Mouse (Mus musculus) midbrain, embryonic 15.5 days (tissue): Measurements from ENCODE around the gene Rbfox3. TPM values are rescaled to one million over a fixed set of nuclear protein-coding genes. Genes with fewer than 3 reads are reported as not detected.
"Not testable (repeated sequence)": the region's sequence is repeated elsewhere in the genome, so short reads cannot be mapped to it uniquely, and the experiment has no call there.

Experiments
- ATAC-seq: fragments of 200-750 bp; cut with Nextera tagmentation; replicated peaks from 2 replicates; pipeline ENCODE4 v1.8.0; 2017; ENCODE audit warnings: moderate TSS enrichment
- H3K27ac ChIP-seq: fragments of 300-500 bp; sonication (generic); 2 replicates; pipeline ENCODE4 v1.5.1; 2015; ENCODE audit warnings: mild to moderate bottlenecking, inconsistent platforms
- H3K27me3 ChIP-seq: fragments of 300-500 bp; sonication (generic); replicated peaks from 2 replicates; pipeline ENCODE4 v1.6.1; 2015; ENCODE audit warnings: inconsistent platforms
- H3K36me3 ChIP-seq: fragments of 300-500 bp; sonication (generic); replicated peaks from 2 replicates; pipeline ENCODE4 v1.6.1; 2015; ENCODE audit warnings: inconsistent platforms
- H3K4me1 ChIP-seq: fragments of 300-500 bp; sonication (generic); 2 replicates; pipeline ENCODE4 v1.6.1; 2015; ENCODE audit warnings: inconsistent platforms
- H3K4me2 ChIP-seq: fragments of 300-500 bp; sonication (generic); 2 replicates; pipeline ENCODE4 v1.6.1; 2015; ENCODE audit warnings: inconsistent platforms, mild to moderate bottlenecking, moderate library complexity
- H3K4me3 ChIP-seq: fragments of 300-500 bp; sonication (generic); 2 replicates; pipeline ENCODE4 v1.5.1; 2015; ENCODE audit warnings: mild to moderate bottlenecking, inconsistent platforms
- H3K9ac ChIP-seq: fragments of 300-500 bp; sonication (generic); 2 replicates; pipeline ENCODE4 v1.6.1; 2015; ENCODE audit warnings: mild to moderate bottlenecking, inconsistent platforms
- H3K9me3 ChIP-seq: fragments of 300-500 bp; sonication (generic); 2 replicates; pipeline ENCODE4 v1.6.1; 2016; ENCODE audit warnings: inconsistent platforms
- WGBS: fragments of 180-500 bp; shearing (Covaris S2); methylation state at CpG from one replicate; pipeline ENCODE4 v1.1.7; 2015; ENCODE audit warnings: mixed read lengths; 5-methylcytosine and 5-hydroxymethylcytosine counted together
- polyA plus RNA-seq: library from polyadenylated mRNA; unstranded; fragments of >200 nt; fragmentation: Nextera tagmentation; extraction: Ambion mirVana; gene quantifications from 2 replicates; pipeline ENCODE4 v1.2.1, GENCODE M21; 2015

Rbfox3 gene
- polyA plus RNA-seq, 1 experiment from 2014 or later = 54.2 TPM

DNA sequence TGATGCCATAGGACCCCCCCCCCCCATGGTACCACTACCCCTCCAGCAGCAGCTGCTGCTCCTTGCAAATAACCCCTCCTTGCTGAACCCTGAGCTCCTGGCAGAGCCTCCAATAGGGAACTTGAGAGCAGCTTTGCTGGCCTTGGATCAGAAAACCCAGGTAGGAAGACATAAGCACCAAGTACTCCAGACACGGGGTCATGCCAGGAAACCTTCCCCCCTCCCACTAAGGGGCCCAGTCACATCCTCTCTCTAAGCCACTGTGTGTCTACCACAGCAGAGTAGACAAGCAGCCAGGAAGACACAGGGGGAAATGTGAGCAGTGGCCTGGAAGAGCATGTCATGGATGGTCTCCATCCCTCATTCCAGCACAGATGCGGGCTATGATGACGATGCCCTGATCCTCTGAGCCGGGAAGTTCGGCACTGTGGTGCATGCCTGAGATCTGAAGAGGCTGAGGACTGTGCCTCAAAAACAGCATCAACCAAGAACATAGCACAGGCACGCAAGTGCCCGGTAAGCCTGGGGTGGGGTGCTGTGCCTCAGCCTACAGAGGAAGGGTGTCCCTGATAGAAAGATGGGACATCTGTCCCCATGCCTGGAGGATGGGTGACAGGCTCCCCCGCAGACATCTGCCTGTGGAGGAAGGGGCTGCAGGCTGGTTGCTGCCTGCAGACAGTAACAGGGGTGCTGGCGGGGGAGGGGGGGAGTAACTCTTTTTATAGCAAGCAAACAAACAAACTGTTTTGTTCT, 119.1 kb downstream of the Rbfox3 start:
- Histone ChIP-seq H3K4me2 (no peak overlapping the region), H3K4me3 (no peak overlapping the region), H3K4me1 (peaks cover 43% of the 10 kb centered on the region), H3K27ac (peak overlapping the region; percentile 93), H3K9me3 (no peaks in the 10 kb centered on the region), H3K9ac (no peak overlapping the region; the same call in 1 of the 2 replicates), H3K27me3 (no peaks in the 10 kb centered on the region), H3K36me3 (no peaks in the 10 kb centered on the region)
- ATAC-seq = no peak
- 58% methylated on average over 9 of the region's 9 CpGs for WGBS

DNA sequence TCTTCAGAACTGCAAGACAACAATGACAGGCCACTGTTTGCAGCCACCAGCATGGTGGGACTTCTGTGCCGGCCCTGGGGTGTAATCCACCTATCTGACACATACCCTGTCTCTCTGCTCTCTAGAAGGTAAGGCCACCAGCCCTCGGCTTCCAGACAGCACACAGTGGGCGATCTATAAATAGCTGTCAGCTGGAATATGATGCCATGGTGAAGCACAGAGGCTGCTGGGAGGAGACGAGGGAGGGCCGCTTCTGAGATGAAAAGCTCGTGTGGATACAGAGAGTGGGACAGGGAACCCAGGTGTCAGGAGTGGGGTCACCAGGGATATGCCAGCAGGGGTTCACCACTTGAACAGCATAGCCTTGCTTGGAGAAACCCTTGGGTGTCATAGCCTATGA, 120.0 kb downstream of the Rbfox3 start:
- 67% methylated on average over 6 of the region's 6 CpGs for WGBS
- Histone ChIP-seq H3K4me2 (no peak overlapping the region), H3K4me3 (no peak overlapping the region), H3K36me3 (no peaks in the 10 kb centered on the region), H3K9me3 (no peaks in the 10 kb centered on the region), H3K27me3 (no peaks in the 10 kb centered on the region), H3K27ac (peak overlapping the region; percentile 93), H3K9ac (no peak overlapping the region), H3K4me1 (peaks cover 43% of the 10 kb centered on the region)
- no peak for ATAC-seq

DNA sequence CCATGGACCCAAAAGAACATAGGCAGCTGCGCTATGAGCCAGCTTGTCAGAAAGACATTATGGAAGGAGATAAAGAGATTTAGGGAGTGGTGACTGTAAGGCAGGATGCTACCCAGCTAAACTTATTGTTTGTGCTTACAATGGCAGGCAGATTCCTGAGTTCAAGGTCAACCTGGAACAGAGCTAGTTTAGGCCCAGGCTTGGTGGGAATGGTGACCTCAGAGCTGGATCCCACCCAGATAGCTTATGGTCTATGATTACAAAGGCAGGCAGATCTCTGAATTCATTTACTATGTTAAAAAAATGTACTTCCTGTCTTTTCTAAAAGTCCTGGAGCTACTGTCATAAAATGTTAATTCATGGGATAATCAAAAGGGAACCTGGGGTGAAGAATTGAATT, 123.3 kb downstream of the Rbfox3 start:
- H3K27me3 ChIP-seq = no peaks in the 10 kb centered on the region

DNA sequence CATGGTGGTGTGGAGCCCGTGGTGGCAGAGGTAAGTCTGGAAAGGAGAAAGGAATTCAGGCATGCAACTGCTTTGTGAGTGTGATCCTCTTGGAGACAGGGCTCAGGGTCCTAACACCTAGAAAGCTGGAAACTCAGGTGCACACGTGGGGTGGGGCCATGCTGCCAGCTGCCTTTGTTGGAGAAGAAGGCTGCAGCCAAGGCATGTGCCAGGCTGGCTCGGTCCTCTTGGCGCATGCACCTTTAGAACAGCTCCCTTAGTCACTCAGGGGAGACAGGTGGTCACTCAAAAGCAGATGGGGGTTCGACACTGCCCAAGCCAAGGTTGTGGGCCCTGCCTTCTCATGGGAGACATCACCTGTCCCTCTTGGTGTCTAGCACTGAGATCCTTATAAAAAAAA, 128.7 kb downstream of the Rbfox3 start:
- ATAC-seq = no peak
- 90% methylated on average over 5 of the region's 5 CpGs for WGBS
- Histone ChIP-seq H3K27ac (no peak overlapping the region), H3K4me2 (no peak overlapping the region), H3K36me3 (no peaks in the 10 kb centered on the region), H3K4me1 (peaks cover 18% of the 10 kb centered on the region), H3K4me3 (no peak overlapping the region), H3K27me3 (no peaks in the 10 kb centered on the region), H3K9me3 (no peaks in the 10 kb centered on the region), H3K9ac (no peak overlapping the region)

More for the DNA sequence above, 123.3 kb downstream of the Rbfox3 start:
- H3K9me3 ChIP-seq = no peaks in the 10 kb centered on the region
- no peak overlapping the region for H3K9ac ChIP-seq
- H3K36me3 ChIP-seq = no peaks in the 10 kb centered on the region
- H3K4me2 ChIP-seq = no peak overlapping the region
- no peak overlapping the region for H3K4me3 ChIP-seq
- no peak for ATAC-seq
- WGBS = 98% methylated on average over 1 of the region's 1 CpGs
- H3K4me1 ChIP-seq = peaks cover 21% of the 10 kb centered on the region
- H3K27ac ChIP-seq = no peak overlapping the region

DNA sequence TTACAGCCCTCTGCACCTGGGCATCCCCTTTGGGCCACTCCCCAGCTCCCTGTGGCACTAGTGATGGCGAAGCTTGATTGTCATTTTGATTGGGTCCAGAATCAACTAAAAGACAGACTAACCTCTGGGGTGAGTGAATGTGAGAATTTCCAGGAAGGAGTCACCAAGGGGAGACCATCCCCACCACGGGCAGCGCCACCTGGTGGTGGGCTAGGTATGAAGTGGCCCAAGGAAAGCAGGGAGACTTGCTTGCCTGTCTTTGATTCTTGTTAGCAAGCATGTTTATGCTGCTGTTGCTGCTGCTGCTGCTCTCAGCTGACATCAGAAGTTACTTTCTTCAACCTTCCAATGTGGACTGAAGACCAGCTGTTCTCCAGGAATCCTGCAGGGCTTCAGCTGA, 135.6 kb downstream of the Rbfox3 start:
- H3K36me3 ChIP-seq = no peaks in the 10 kb centered on the region
- WGBS = 20% methylated on average over 3 of the region's 3 CpGs
- peak overlapping the region; percentile 57; the same call in 1 of the 2 replicates for H3K27ac ChIP-seq
- H3K4me2 ChIP-seq = no peak overlapping the region
- peaks cover 39% of the 10 kb centered on the region for H3K4me1 ChIP-seq
- H3K9me3 ChIP-seq = no peaks in the 10 kb centered on the region
- no peaks in the 10 kb centered on the region for H3K27me3 ChIP-seq
- no peak for ATAC-seq
- H3K9ac ChIP-seq = no peak overlapping the region
- H3K4me3 ChIP-seq = no peak overlapping the region

DNA sequence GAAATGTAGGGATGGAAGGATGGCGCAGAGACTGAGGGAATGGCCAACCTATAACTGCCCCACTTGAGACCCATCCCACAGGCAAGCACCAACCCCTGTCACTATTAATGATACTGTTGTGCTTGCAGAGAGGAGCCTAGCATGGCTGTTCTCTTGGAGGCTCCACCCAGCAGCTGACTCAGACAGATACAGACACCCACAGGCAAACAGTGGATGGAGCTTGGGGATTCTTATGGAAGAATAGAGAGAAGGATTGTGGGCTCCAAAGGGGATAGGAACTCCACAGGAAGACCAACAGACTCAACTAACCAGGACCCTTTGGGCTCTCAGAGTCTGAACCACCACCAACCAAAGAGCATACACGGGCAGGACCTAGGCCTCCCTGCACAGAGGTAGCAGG, 136.6 kb downstream of the Rbfox3 start:
- ATAC-seq, H3K4me3 ChIP-seq, H3K9ac ChIP-seq, H3K27me3 ChIP-seq, H3K9me3 ChIP-seq, H3K4me2 ChIP-seq, H3K36me3 ChIP-seq, H3K27ac ChIP-seq: not testable (repeated sequence)
- H3K4me1 ChIP-seq = peaks cover 39% of the 10 kb centered on the region
- 91% methylated on average over 2 of the region's 2 CpGs for WGBS

DNA sequence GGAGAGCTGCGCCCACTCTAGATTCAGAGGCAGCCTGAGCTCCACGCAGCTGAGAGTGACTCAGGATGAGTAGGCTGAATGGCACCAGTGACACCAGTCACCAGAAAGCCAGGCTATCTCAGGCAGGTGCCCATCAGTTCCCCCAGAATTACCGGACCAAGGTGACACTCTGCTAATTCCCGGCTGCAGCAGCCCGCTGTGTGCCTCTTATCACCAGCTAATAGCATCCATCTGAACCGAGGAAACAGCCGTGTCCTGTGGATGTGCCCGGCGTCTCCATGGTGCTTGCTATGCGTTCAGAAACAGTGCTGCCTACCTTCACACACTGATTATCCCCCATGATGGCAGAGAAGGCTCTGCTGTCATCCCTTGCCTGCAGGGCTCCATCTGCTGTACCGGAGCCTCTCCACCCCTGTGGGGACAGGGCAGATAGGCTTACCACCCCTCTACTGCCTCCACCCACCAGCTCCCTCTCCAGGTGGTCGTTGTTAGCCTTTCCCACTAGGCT, 138.3 kb downstream of the Rbfox3 start:
- 47% methylated on average over 12 of the region's 12 CpGs for WGBS
- H3K9ac ChIP-seq = no peak overlapping the region

DNA sequence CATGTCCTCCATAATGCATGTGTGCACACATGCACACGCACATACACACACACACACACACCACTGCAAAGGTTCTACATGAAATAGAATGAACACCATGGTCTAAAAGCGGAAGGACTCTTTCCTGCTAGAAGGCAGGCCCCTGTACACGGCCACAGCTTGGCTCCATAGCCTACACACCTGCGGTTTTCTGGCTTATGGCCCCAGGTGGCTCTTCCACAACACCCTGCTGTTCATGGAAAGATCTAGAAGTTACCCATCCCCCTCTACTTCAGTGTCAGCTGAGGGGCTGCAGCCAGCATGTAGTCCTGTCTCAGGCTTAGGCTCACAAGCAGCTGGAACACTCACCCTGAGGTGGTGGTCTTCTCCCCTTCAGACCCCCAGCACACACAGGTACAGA, 140.0 kb downstream of the Rbfox3 start:
- Histone ChIP-seq H3K27ac (peak overlapping the region; percentile 63), H3K4me1 (peaks cover 61% of the 10 kb centered on the region), H3K9ac (no peak overlapping the region)

More for the DNA sequence above, 138.3 kb downstream of the Rbfox3 start:
- no peak overlapping the region for H3K4me2 ChIP-seq
- peak overlapping the region; percentile 63 for H3K27ac ChIP-seq
- H3K36me3 ChIP-seq = no peaks in the 10 kb centered on the region
- ATAC-seq = no peak
- no peaks in the 10 kb centered on the region for H3K27me3 ChIP-seq
- no peaks in the 10 kb centered on the region for H3K9me3 ChIP-seq
- no peak overlapping the region for H3K4me3 ChIP-seq
- H3K4me1 ChIP-seq = peaks cover 53% of the 10 kb centered on the region

DNA sequence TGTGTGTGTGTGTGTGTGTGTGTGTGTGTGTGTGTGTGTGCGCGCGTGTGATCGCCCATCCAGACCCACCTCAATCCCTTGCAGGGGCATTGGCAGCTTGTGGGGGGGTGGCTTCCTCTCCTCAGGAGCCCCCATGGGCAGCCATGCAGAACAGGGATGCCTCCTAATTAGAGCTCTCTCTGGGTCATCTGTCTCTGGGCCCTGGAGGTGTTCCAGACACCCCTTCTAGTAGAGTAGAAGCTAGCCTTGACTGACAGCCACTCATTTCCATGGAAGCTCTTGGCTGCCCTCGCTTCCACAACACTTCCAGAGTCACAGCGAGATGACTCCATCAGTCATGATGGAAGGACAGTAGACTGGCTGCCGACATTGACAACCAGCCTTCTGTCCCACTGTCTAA, 140.6 kb downstream of the Rbfox3 start:
- Histone ChIP-seq H3K4me2 (no peak overlapping the region), H3K9ac (no peak overlapping the region), H3K4me1 (peaks cover 61% of the 10 kb centered on the region), H3K9me3 (no peaks in the 10 kb centered on the region), H3K27me3 (no peaks in the 10 kb centered on the region), H3K27ac (0 out of 2 replicates have a peak overlapping the region, but pooled peaks have one; percentile 26), H3K36me3 (no peaks in the 10 kb centered on the region), H3K4me3 (no peak overlapping the region)
- WGBS = 93% methylated on average over 7 of the region's 7 CpGs
- no peak for ATAC-seq

More for the DNA sequence above, 140.0 kb downstream of the Rbfox3 start:
- no peak for ATAC-seq
- H3K36me3 ChIP-seq = no peaks in the 10 kb centered on the region
- H3K9me3 ChIP-seq = no peaks in the 10 kb centered on the region
- H3K4me3 ChIP-seq = no peak overlapping the region
- 86% methylated on average over 4 of the region's 4 CpGs for WGBS
- no peaks in the 10 kb centered on the region for H3K27me3 ChIP-seq
- no peak overlapping the region for H3K4me2 ChIP-seq

DNA sequence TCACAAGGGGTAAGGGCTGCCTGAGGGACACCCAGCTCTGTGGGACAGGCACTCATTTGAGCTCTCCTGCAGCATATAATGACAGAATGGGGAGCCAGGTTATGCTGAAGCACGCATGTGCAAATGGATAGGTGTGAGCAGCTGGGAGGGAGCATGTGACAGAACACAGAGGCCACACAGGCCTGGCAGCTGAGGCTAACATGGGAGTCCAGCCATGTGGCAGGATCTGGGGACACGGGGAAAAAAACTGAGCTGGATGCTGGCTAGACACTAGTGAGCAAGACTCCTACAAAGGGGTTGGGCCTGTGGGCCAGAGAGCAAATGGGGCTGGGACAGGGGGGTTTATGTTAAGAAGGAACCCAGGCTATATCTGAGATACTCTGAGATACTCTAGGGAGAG, 141.9 kb downstream of the Rbfox3 start:
- no peaks in the 10 kb centered on the region for H3K36me3 ChIP-seq
- peak overlapping the region; percentile 32; the same call in 1 of the 2 replicates for H3K27ac ChIP-seq
- H3K4me1 ChIP-seq = peaks cover 61% of the 10 kb centered on the region
- 60% methylated on average over 2 of the region's 2 CpGs for WGBS
- H3K27me3 ChIP-seq = no peaks in the 10 kb centered on the region
- H3K4me2 ChIP-seq = no peak overlapping the region
- no peak overlapping the region for H3K9ac ChIP-seq
- H3K9me3 ChIP-seq = no peaks in the 10 kb centered on the region
- ATAC-seq = no peak
- no peak overlapping the region for H3K4me3 ChIP-seq

DNA sequence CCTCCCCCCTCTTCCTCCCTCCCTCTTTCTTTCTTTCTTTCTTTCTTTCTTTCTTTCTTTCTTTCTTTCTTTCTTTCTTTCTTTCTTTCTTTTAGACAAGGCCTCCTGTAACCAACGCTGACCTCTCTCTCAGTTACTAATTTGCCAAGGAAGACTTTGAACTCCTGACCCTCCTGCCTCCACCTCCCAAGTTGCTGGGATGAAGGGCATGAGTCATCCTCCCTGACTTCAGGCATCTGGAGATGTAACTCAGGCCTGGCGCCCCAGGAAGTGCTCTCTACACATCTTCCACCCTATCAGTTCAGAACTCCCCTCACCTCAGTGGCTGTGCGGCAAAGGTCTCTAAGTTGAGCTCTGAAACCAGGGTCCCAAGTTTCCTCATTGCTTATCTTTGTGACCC, 143.0 kb downstream of the Rbfox3 start:
- no peak overlapping the region for H3K27ac ChIP-seq
- peaks cover 54% of the 10 kb centered on the region for H3K4me1 ChIP-seq
- H3K9me3 ChIP-seq = no peaks in the 10 kb centered on the region
- no peak overlapping the region for H3K9ac ChIP-seq
- no peak for ATAC-seq
- no peaks in the 10 kb centered on the region for H3K27me3 ChIP-seq
- no peak overlapping the region for H3K4me3 ChIP-seq
- H3K36me3 ChIP-seq = no peaks in the 10 kb centered on the region
- no peak overlapping the region for H3K4me2 ChIP-seq
- WGBS = 80% methylated on average over 3 of the region's 3 CpGs

DNA sequence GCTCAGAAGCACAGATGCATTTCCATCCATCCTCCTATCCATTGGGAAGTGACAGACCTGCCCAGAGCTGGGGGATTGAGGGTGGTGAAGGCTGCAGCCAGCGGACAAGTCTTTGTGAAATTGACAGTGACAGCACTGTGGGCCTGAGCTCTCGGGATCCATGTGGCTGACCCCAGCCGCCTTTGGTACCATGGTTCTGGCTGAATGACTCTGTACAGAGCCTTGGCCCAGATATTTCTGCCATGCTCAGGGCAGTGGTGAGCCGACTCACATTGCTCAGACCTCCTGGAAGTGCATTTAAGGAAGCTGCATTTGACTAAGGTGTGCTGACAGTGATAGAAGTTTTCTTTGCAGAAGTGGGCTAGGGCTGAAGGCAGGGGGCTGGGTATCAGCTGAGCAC, 144.0 kb downstream of the Rbfox3 start:
- Histone ChIP-seq H3K9ac (no peak overlapping the region), H3K4me2 (no peak overlapping the region), H3K27ac (0 out of 2 replicates have a peak overlapping the region, but pooled peaks have one; percentile 3), H3K4me1 (peaks cover 44% of the 10 kb centered on the region), H3K4me3 (no peak overlapping the region), H3K27me3 (no peaks in the 10 kb centered on the region), H3K36me3 (no peaks in the 10 kb centered on the region), H3K9me3 (no peaks in the 10 kb centered on the region)
- peak; percentile 29; the same call in 1 of the 2 replicates for ATAC-seq
- WGBS = 32% methylated on average over 4 of the region's 4 CpGs
